Mouse (Mus musculus) cerebellum, adult (tissue): ENCODE results near the gene Tescl.

Source experiments
- ATAC-seq: cut with Nextera tagmentation; 2 replicates; pipeline ENCODE4 v1.9.2; 2017; ENCODE audit warnings: mild to moderate bottlenecking, moderate library complexity, mixed read lengths; ENCODE audit not compliant: insufficient number of reproducible peaks, low FRiP score, low TSS enrichment

The Tescl gene

GRCm38 (mm10) chr7:24333304-24333986 is at the start of gene Tescl:
Gene Tescl, minus strand, starts transcription at chr7:24333936.
- no peak for ATAC-seq

GRCm38 (mm10) chr7:24382730-24383372 is 49.1 kb upstream of the Tescl start:
- no peak for ATAC-seq

GRCm38 (mm10) chr7:24380370-24380769 is 46.6 kb upstream of the Tescl start:
- no peak for ATAC-seq

GRCm38 (mm10) chr7:24379934-24380333 is 46.2 kb upstream of the Tescl start:
- ATAC-seq: no peak

- no peak for ATAC-seq
Measured at GRCm38 (mm10) chr7:24378049-24378701, 44.4 kb upstream of the Tescl start.

GRCm38 (mm10) chr7:24377091-24377865 is 43.5 kb upstream of the Tescl start:
- no peak for ATAC-seq

- ATAC-seq: no peak
Measured at GRCm38 (mm10) chr7:24376456-24376855, 42.7 kb upstream of the Tescl start.

- ATAC-seq: no peak
Measured at GRCm38 (mm10) chr7:24373538-24374379, 40.0 kb upstream of the Tescl start.

GRCm38 (mm10) chr7:24372786-24373185 is 39.0 kb upstream of the Tescl start:
- no peak for ATAC-seq

- ATAC-seq: no peak
Measured at GRCm38 (mm10) chr7:24372300-24372699, 38.6 kb upstream of the Tescl start.

GRCm38 (mm10) chr7:24371809-24372145 is 38.0 kb upstream of the Tescl start:
- ATAC-seq: no peak

GRCm38 (mm10) chr7:24371012-24371808 is 37.5 kb upstream of the Tescl start:
- ATAC-seq: no peak

GRCm38 (mm10) chr7:24369731-24370541 is 36.2 kb upstream of the Tescl start, which contains the start of gene Kcnn4:
Gene Kcnn4, plus strand, starts transcription at chr7:24370263.
- no peak for ATAC-seq

GRCm38 (mm10) chr7:24368946-24369345 is 35.2 kb upstream of the Tescl start:
- no peak for ATAC-seq

GRCm38 (mm10) chr7:24368226-24368625 is 34.5 kb upstream of the Tescl start:
- ATAC-seq: no peak

- no peak for ATAC-seq
Measured at GRCm38 (mm10) chr7:24366716-24367632, 33.2 kb upstream of the Tescl start.

GRCm38 (mm10) chr7:24365258-24366014 is 31.7 kb upstream of the Tescl start:
- ATAC-seq: no peak
